Mouse (Mus musculus) liver, postnatal 0 days (tissue): ENCODE measurements around the gene Dock10.

Source experiments
- CTCF ChIP-seq: sonication (generic); IDR thresholded peaks from 2 replicates; pipeline ENCODE4 v1.5.1; 2016; ENCODE audit warnings: antibody characterized with exemption, low read depth
- EP300 ChIP-seq: IDR thresholded peaks from 2 replicates; pipeline ENCODE4 v1.6.1; 2016; ENCODE audit warnings: antibody characterized with exemption, low read depth, mild to moderate bottlenecking

DNA sequence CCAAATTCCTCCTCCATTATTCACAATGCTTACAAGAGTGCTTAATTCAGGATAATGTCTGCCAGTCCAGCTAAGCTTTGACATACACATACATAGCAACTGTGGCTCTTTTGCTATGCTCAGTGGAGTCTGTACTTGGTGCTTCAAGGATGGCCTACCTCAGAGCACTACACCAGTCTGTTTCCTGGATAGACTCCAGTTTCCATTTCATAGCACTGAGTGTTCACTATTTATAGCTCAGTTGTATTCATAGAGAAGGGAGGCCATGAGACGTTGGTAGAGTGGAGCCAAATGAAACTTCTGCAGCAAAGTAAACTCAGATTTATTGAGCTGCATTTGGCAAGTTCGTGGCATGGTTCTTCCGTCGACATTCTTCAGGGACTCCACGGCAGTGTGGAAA, 274.9 kb downstream of the Dock10 start:
- no peak for TF ChIP-seq CTCF
- TF ChIP-seq EP300: no peak
